Mouse (Mus musculus) forebrain, embryonic 15.5 days (tissue): Measurements from ENCODE around the gene Ppm1g. TPM values are rescaled to one million over a fixed set of nuclear protein-coding genes. Genes with fewer than 3 reads are reported as not detected.
A peak's percentile ranks its signal among the peaks of the same experiment; 100 is the strongest.
"Not testable (repeated sequence)": the region's sequence is repeated elsewhere in the genome, so short reads cannot be mapped to it uniquely, and the experiment has no call there.

Experiments
- ATAC-seq: fragments of 200-750 bp; cut with Nextera tagmentation; replicated peaks from 2 replicates; pipeline ENCODE4 v1.8.0; 2017; ENCODE audit warnings: mild to moderate bottlenecking, moderate TSS enrichment, moderate library complexity
- H3K27ac ChIP-seq: fragments of 300-500 bp; sonication (generic); replicated peaks from 2 replicates; pipeline ENCODE4 v1.5.1; 2015; ENCODE audit warnings: mild to moderate bottlenecking, inconsistent platforms
- H3K27me3 ChIP-seq: fragments of 300-500 bp; sonication (generic); 2 replicates; pipeline ENCODE4 v1.6.1; 2015; ENCODE audit warnings: inconsistent platforms
- H3K36me3 ChIP-seq: fragments of 300-500 bp; sonication (generic); 2 replicates; pipeline ENCODE4 v1.6.1; 2015; ENCODE audit warnings: mild to moderate bottlenecking, inconsistent platforms
- H3K4me1 ChIP-seq: fragments of 300-500 bp; sonication (generic); 2 replicates; pipeline ENCODE4 v1.6.1; 2015; ENCODE audit warnings: inconsistent platforms
- H3K4me2 ChIP-seq: fragments of 300-500 bp; sonication (generic); replicated peaks from 2 replicates; pipeline ENCODE4 v1.6.1; 2015; ENCODE audit warnings: mild to moderate bottlenecking, inconsistent platforms
- H3K4me3 ChIP-seq: fragments of 300-500 bp; sonication (generic); 2 replicates; pipeline ENCODE4 v1.5.1; 2015; ENCODE audit warnings: mild to moderate bottlenecking, inconsistent platforms
- H3K9ac ChIP-seq: fragments of 300-500 bp; sonication (generic); replicated peaks from 2 replicates; pipeline ENCODE4 v1.6.1; 2015; ENCODE audit warnings: mild to moderate bottlenecking, inconsistent platforms
- H3K9me3 ChIP-seq: fragments of 300-500 bp; sonication (generic); 2 replicates; pipeline ENCODE4 v1.6.1; 2016; ENCODE audit warnings: inconsistent platforms
- whole genome bisulfite sequencing: fragments of 180-500 bp; shearing (Covaris S2); methylation state at CpG from one replicate; pipeline ENCODE4 v1.1.7; 2015; ENCODE audit warnings: mixed read lengths; 5-methylcytosine and 5-hydroxymethylcytosine counted together
- polyA plus RNA-seq: library from polyadenylated mRNA; unstranded; fragments of >200 nt; fragmentation: Nextera tagmentation; extraction: Ambion mirVana; gene quantifications from 2 replicates; pipeline ENCODE4 v1.2.1, GENCODE M21; 2015

Gene Ppm1g
- polyA plus RNA-seq, 1 experiment from 2014 or later = 170 TPM

DNA sequence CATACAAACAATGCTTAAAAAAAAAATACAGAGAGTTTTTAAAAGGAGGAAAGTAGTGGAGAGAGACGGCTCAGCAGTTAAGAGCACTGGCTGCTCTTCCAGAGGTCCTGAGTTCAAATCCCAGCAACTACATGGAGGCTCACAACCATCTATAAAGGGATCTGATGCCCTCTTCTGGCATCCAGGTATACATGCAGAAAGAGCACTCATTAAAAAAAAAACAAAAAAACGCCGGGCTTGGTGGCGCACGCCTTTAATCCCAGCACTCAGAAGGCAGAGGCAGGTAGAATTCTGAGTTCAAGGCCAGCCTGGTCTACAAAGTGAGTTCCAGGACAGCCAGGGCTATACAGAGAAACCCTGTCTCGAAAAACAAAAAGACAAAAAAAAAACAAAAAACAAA lies 3.9 kb downstream of the Ppm1g start:
- H3K9me3 ChIP-seq, H3K9ac ChIP-seq, H3K4me3 ChIP-seq, ATAC-seq, H3K27me3 ChIP-seq, H3K27ac ChIP-seq, H3K4me2 ChIP-seq, H3K36me3 ChIP-seq: not testable (repeated sequence)
- 89% methylated on average over 6 of the region's 6 CpGs for WGBS
- peaks cover 18% of the 10 kb centered on the region for H3K4me1 ChIP-seq

DNA sequence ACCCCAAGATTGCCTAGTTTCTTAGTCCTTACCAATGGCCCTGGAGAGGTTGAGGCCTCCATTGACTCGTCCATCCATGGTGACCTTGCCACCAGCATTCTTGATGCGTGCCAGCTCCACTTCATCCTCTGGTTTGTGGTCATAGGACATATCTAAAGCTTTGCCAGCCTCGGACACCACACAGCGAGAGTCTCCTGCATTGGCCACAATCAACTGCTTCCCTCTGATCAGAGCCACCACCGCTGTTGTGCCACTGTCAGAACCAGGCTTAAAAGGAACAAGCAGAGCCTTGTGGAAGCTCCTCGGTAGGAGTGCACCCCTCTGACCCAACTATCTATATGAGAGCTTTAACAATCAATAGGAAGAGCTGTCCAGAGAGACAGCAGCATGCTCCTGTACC lies 16.1 kb downstream of the Ppm1g start:
- no peak overlapping the region for H3K9ac ChIP-seq
- no peak overlapping the region for H3K4me2 ChIP-seq
- H3K27me3 ChIP-seq = no peaks in the 10 kb centered on the region
- no peak overlapping the region for H3K4me3 ChIP-seq
- H3K27ac ChIP-seq = no peak overlapping the region
- peaks cover 22% of the 10 kb centered on the region for H3K4me1 ChIP-seq
- H3K9me3 ChIP-seq = 0 out of 2 replicates have a peak, but pooled peaks cover 5% of the 10 kb centered on the region
- ATAC-seq = no peak
- WGBS = 94% methylated on average over 6 of the region's 6 CpGs
- H3K36me3 ChIP-seq = peaks cover 64% of the 10 kb centered on the region

DNA sequence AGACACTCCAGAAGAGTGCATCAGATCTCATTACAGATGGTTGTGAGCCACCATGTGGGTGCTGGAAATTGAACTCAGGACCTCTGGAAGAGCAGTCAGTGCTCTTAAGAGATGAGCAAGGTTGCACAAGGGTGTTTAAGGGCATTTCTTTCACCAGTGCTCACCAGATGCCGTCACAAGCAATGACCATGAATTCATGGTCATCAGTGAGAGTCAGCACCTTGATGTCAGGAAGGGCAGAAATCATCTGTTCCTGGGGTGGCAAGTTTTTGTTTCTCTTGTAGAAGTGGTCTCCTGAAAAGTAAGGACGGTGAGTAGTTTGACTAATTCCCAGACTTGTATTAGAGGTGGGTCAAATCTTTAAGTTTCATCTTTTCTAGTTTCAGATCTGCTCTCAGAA lies 16.6 kb downstream of the Ppm1g start:
- H3K36me3 ChIP-seq = peaks cover 69% of the 10 kb centered on the region
- H3K27ac ChIP-seq = no peak overlapping the region
- H3K9ac ChIP-seq = no peak overlapping the region
- 85% methylated on average over 2 of the region's 2 CpGs for WGBS
- H3K27me3 ChIP-seq = no peaks in the 10 kb centered on the region
- no peak overlapping the region for H3K4me2 ChIP-seq
- no peak overlapping the region for H3K4me3 ChIP-seq
- H3K4me1 ChIP-seq = peaks cover 22% of the 10 kb centered on the region
- H3K9me3 ChIP-seq = 0 out of 2 replicates have a peak, but pooled peaks cover 5% of the 10 kb centered on the region
- no peak for ATAC-seq

DNA sequence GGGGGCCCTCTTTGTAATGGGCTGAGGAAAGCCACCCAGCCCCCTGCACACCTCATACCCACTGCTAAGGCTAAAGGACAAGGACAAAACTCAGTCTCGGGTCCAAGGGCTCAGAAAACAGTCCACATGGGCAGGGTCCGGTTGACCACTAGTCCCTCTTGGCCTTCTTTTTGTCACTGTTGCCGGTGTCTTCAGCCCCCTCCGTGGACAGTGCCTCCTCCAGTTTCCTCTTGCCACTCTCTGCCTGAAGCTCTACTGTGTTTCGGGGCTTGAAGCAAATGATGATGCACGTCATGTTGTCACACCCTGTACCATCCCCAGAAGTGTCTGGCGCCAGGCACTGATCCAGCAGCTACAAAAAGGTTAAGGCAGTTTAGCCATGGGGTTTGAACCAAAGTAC lies 17.6 kb downstream of the Ppm1g start:
- H3K9ac ChIP-seq = peak overlapping the region; percentile 49; the same call in 1 of the 2 replicates
- 87% methylated on average over 7 of the region's 7 CpGs for WGBS

DNA sequence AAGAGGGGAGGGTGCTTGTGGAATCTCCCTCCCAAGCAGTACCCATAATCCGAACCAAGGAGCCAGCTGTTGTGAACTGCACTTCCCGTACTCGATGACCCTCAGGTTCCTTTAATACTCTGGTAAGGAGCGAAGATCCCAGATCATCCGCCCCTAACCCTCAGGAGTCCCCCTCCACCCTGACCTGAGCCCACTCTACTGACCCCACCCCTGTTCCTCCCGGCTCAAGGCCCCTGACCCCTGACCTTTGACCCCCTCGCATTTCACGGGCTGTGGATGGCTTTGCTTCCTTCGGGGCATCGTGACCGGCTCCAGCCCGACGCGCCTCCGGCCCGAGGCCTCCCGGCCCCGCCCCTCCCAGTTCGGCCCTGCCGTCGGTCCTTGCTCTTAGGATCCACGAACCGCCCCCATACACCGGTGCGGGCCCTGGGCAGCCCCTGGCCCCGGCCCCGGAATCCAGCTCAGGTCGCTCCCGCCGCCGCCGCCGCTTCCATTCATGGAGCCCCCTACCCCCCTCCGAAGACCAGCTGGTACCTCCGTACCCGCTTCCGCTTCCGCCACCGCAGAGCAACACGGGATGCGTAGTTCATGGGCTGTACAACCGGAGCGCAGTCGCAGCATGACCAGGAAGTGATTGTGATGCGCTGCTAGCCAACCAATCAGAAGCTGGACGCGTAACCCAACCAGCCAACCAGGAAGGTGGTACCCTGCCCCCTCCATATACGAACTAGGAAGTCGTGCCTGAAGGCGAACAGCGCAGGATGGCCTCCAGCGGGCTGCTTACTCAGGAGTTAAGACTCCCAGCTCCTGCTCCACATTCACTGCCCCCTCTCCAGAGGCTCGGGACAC lies 18.5 kb downstream of the Ppm1g start, which contains the start of gene Zfp513:
Zfp513 (minus strand) TSS at position 562 of the 849 bp plus-strand sequence.
- Histone ChIP-seq H3K27ac (peak within 1 kb of the TSS; percentile 87), H3K9ac (peak within 1 kb of the TSS; percentile 98), H3K9me3 (0 out of 2 replicates have a peak, but pooled peaks cover 5% of the 10 kb centered on the region), H3K4me1 (peaks cover 22% of the 10 kb centered on the region), H3K4me3 (peak within 1 kb of the TSS; percentile 99), H3K27me3 (no peaks in the 10 kb centered on the region), H3K4me2 (peak within 1 kb of the TSS; percentile 89), H3K36me3 (peaks cover 78% of the 10 kb centered on the region)
- under 1% methylated on average over 53 of the region's 53 CpGs for WGBS
- ATAC-seq = peak; percentile 97

More for the DNA sequence above, 17.6 kb downstream of the Ppm1g start:
- Histone ChIP-seq H3K4me1 (peaks cover 22% of the 10 kb centered on the region), H3K27ac (peak overlapping the region; percentile 87), H3K36me3 (peaks cover 78% of the 10 kb centered on the region), H3K4me3 (peak overlapping the region; percentile 99), H3K4me2 (peak overlapping the region; percentile 69), H3K27me3 (no peaks in the 10 kb centered on the region), H3K9me3 (0 out of 2 replicates have a peak, but pooled peaks cover 5% of the 10 kb centered on the region)
- no peak for ATAC-seq

DNA sequence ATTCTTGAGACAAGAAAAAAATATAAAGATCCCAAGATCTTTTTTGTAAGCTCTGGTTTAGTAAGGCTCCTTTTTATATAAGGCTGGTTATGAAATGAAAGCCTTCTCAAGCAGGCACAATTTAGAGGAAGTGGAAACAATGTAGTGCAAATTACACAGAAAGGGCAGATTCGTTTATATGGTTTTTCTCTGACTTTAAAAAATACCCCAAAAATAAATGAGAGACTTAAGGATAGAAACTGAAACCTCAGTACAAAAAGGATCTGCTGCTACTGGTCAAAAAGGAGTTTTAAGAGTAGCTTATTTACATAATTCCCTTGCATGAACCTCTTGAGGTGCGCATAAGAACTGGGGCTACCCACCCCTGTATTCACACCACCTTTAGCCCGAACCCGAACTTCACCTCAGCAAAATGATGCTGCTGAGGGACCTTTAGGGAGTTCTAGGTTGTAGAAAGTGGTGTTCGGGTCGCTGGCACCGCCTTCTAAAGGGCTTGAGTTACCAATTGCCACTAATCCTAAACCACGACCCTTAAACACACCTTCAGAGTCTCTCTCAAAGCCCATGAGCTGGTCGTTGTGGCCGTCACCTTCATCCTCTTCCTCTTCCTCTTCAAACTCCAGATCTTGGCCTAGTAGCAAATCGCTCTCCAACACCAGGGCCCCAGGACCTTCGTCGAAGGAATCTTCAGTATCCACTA lies 19.3 kb downstream of the Ppm1g start:
- H3K9me3 ChIP-seq = 0 out of 2 replicates have a peak, but pooled peaks cover 5% of the 10 kb centered on the region
- peak overlapping the region; percentile 87 for H3K27ac ChIP-seq
- WGBS = 20% methylated on average over 13 of the region's 13 CpGs
- H3K4me1 ChIP-seq = peaks cover 22% of the 10 kb centered on the region
- H3K36me3 ChIP-seq = peaks cover 80% of the 10 kb centered on the region
- H3K27me3 ChIP-seq = no peaks in the 10 kb centered on the region
- H3K4me2 ChIP-seq = peak overlapping the region; percentile 89
- peak overlapping the region; percentile 99 for H3K4me3 ChIP-seq
- H3K9ac ChIP-seq = peak overlapping the region; percentile 98
- ATAC-seq = no peak

DNA sequence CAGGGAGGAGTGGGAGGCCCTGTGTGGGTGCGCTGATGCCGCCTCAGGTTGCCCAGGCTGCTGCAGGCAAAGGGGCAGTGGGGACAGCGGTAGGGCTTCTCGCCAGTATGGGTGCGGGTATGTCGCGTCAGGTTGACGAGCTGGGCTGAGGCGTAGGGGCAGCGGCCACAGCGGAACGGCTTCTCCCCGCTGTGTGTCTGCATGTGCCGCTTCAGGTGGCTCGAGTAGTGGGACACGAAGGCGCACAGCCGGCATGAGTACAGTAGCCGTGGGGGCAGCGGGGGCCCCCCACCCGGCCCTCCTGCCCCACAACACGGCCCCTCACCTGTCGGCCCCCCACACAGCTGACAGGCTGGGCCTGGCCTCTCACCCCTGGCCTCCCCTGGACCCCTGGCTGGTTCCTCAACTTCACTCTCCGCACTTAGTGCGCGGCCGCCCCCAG lies 20.1 kb downstream of the Ppm1g start:
- ATAC-seq = no peak
- no peak overlapping the region for H3K9ac ChIP-seq
- H3K4me3 ChIP-seq = peak overlapping the region; percentile 99
- H3K9me3 ChIP-seq = 0 out of 2 replicates have a peak, but pooled peaks cover 5% of the 10 kb centered on the region
- H3K4me2 ChIP-seq = no peak overlapping the region
- no peaks in the 10 kb centered on the region for H3K27me3 ChIP-seq
- 91% methylated on average over 27 of the region's 27 CpGs for WGBS
- H3K36me3 ChIP-seq = peaks cover 81% of the 10 kb centered on the region
- H3K4me1 ChIP-seq = peaks cover 22% of the 10 kb centered on the region
- H3K27ac ChIP-seq = no peak overlapping the region

DNA sequence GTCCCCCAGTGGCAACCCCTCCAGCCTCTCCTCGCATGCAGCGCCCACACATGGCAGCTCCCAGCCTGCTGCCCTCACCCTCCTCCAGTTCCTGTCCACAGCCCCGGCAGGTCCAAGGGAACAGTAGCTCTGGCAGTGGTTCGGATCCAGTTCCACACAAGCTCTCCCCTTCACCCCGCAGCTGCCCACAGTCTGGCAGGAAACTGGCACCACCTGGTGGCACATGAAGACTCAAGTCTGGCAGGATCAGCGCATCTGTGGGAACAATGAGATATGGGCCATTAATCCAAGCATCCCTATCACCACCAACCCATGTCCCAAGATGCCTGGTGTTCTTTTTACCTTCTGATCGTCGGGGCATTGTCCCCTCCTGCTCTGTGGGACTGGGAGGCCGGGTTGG lies 20.6 kb downstream of the Ppm1g start:
- H3K36me3 ChIP-seq = peaks cover 81% of the 10 kb centered on the region
- no peak for ATAC-seq
- WGBS = 85% methylated on average over 9 of the region's 9 CpGs
- no peak overlapping the region for H3K4me2 ChIP-seq
- no peak overlapping the region for H3K9ac ChIP-seq
- 0 out of 2 replicates have a peak, but pooled peaks cover 5% of the 10 kb centered on the region for H3K9me3 ChIP-seq
- peak overlapping the region; percentile 99; the same call in 1 of the 2 replicates for H3K4me3 ChIP-seq
- peaks cover 22% of the 10 kb centered on the region for H3K4me1 ChIP-seq
- no peak overlapping the region for H3K27ac ChIP-seq
- no peaks in the 10 kb centered on the region for H3K27me3 ChIP-seq

DNA sequence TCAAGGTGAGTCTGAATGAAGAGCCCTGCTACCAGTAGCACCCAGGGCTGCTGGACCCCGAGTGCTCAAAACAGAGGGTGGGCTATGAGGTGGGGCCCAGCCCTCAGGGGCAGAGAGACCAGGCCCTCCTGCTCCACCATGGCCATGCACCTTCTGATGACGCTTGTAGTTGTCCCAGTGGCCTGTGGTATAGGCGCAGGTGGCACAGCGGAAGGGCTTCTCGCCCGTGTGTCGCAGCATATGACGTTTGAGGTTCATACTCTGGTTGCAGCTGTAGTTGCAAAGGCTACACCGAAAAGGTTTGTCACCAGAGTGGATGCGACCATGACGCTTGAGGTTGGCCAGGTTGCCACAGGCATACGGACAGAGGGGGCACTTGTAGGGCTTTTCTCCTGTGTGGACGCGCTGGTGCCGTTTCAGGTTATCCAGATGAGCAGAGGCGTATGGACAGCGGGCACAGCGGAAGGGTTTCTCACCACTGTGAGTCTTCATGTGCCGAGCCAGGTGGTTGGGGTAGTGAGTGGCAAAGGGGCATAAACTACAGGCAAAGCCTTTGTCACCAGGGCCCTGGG lies 21.1 kb downstream of the Ppm1g start:
- H3K9me3 ChIP-seq = 0 out of 2 replicates have a peak, but pooled peaks cover 5% of the 10 kb centered on the region
- H3K27me3 ChIP-seq = no peaks in the 10 kb centered on the region
- no peak overlapping the region for H3K9ac ChIP-seq
- 89% methylated on average over 19 of the region's 19 CpGs for WGBS
- no peak overlapping the region for H3K4me3 ChIP-seq
- H3K4me1 ChIP-seq = peaks cover 27% of the 10 kb centered on the region
- no peak overlapping the region for H3K27ac ChIP-seq
- no peak for ATAC-seq
- no peak overlapping the region for H3K4me2 ChIP-seq
- H3K36me3 ChIP-seq = peaks cover 81% of the 10 kb centered on the region

DNA sequence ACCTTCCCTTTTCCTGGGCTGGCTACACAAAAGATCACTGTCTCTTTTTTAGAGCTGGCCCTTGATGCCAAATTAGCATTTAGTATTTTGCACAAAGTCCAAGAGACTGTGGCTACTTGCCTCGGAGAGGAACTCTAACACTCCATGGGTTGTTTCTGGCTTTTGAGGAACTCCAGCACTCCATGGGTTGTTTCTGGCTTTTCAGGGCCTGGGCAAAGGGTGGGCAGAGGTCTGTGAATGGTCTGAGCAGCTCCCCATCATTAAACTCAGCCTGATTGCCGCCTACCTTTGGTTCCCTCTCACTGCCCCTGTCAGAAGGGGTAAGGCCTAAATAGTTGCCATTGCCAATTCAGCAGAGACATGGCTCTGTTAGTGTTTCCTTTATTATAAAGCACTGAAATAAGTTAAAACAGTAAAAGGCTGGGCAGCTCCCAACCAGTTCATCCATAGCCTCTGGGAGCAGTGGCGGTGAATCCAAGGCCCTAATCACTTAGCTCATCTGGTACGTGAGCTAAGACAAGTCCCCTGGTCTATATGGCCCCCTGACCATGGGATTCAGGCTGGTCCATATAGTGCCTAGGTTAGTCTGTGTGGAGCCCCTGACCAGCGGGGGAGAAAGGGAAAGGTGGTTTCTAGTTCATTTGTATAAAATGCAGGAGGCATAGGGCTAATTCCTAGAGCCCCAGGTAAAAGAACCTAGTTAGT lies 21.7 kb downstream of the Ppm1g start:
- no peak overlapping the region for H3K4me2 ChIP-seq
- H3K4me1 ChIP-seq = peaks cover 33% of the 10 kb centered on the region
- no peak overlapping the region for H3K4me3 ChIP-seq
- peaks cover 78% of the 10 kb centered on the region for H3K36me3 ChIP-seq
- H3K9ac ChIP-seq = no peak overlapping the region
- H3K9me3 ChIP-seq = 0 out of 2 replicates have a peak, but pooled peaks cover 5% of the 10 kb centered on the region
- WGBS = 84% methylated on average over 5 of the region's 5 CpGs
- no peaks in the 10 kb centered on the region for H3K27me3 ChIP-seq
- no peak overlapping the region for H3K27ac ChIP-seq
- ATAC-seq = no peak

DNA sequence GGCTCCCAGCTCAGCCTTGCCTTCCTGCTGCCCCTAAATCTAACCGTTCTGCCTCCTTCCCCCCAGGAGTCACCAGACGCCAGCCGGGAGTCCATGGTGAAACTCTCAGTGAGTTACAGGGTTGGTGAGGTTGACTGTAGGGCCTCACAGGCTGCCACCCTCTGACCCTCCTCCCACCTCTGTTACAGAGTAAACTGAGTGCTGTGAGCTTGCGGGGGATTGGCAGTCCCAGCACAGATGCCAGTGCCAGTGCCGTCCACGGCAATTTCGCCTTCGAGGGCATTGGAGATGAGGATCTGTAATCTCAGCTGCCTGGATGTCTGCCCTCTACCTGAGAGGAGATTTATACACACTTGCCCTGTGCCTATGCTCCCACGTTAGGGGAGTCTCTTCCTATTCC lies 22.3 kb downstream of the Ppm1g start:
- H3K27me3 ChIP-seq = no peaks in the 10 kb centered on the region
- ATAC-seq = no peak
- peaks cover 35% of the 10 kb centered on the region for H3K4me1 ChIP-seq
- H3K9me3 ChIP-seq = 0 out of 2 replicates have a peak, but pooled peaks cover 5% of the 10 kb centered on the region
- no peak overlapping the region for H3K4me3 ChIP-seq
- H3K27ac ChIP-seq = no peak overlapping the region
- 90% methylated on average over 9 of the region's 9 CpGs for WGBS
- no peak overlapping the region for H3K4me2 ChIP-seq
- no peak overlapping the region for H3K9ac ChIP-seq
- H3K36me3 ChIP-seq = peaks cover 72% of the 10 kb centered on the region
